Mouse (Mus musculus) heart, embryonic 10.5 days (tissue): Measurements from ENCODE around the gene Slc2a4. TPM values are rescaled to one million over a fixed set of nuclear protein-coding genes. Genes with fewer than 3 reads are reported as not detected.
"Not testable (repeated sequence)": the region's sequence is repeated elsewhere in the genome, so short reads cannot be mapped to it uniquely, and the experiment has no call there.

Experiments
- DNase-seq: peaks from one replicate; pipeline ENCODE4 v3.0.0-alpha.2; 2017; ENCODE audit warnings: low spot score
- H3K27ac ChIP-seq: fragments of 300-500 bp; sonication (generic); 2 replicates; pipeline ENCODE4 v1.5.1; 2016; ENCODE audit warnings: mild to moderate bottlenecking
- H3K27me3 ChIP-seq: fragments of 300-500 bp; sonication (generic); 2 replicates; pipeline ENCODE4 v1.6.1; 2016; ENCODE audit warnings: mild to moderate bottlenecking; ENCODE audit not compliant: poor library complexity, insufficient read depth, severe bottlenecking
- H3K36me3 ChIP-seq: fragments of 300-500 bp; sonication (generic); 2 replicates; pipeline ENCODE4 v1.6.1; 2016; ENCODE audit warnings: mild to moderate bottlenecking, moderate library complexity
- H3K4me1 ChIP-seq: fragments of 300-500 bp; sonication (generic); 2 replicates; pipeline ENCODE4 v1.6.1; 2016; ENCODE audit warnings: mild to moderate bottlenecking
- H3K4me3 ChIP-seq: fragments of 300-500 bp; sonication (generic); 2 replicates; pipeline ENCODE4 v1.5.1; 2016; ENCODE audit warnings: mild to moderate bottlenecking, moderate library complexity
- H3K9me3 ChIP-seq: fragments of 300-500 bp; sonication (generic); 2 replicates; pipeline ENCODE4 v1.6.1; 2016; ENCODE audit warnings: mild to moderate bottlenecking, moderate library complexity
- WGBS: fragments of 180-500 bp; shearing (Covaris S2); methylation state at CpG from one replicate; pipeline ENCODE4 v1.1.7; 2016; 5-methylcytosine and 5-hydroxymethylcytosine counted together
- polyA plus RNA-seq: library from polyadenylated mRNA; unstranded; fragments of >200 nt; fragmentation: Nextera tagmentation; extraction: Ambion mirVana; gene quantifications from 2 replicates; pipeline ENCODE4 v1.2.1, GENCODE M21; 2016

Gene Slc2a4
- polyA plus RNA-seq, 1 experiment from 2014 or later = 17.8 TPM

DNA sequence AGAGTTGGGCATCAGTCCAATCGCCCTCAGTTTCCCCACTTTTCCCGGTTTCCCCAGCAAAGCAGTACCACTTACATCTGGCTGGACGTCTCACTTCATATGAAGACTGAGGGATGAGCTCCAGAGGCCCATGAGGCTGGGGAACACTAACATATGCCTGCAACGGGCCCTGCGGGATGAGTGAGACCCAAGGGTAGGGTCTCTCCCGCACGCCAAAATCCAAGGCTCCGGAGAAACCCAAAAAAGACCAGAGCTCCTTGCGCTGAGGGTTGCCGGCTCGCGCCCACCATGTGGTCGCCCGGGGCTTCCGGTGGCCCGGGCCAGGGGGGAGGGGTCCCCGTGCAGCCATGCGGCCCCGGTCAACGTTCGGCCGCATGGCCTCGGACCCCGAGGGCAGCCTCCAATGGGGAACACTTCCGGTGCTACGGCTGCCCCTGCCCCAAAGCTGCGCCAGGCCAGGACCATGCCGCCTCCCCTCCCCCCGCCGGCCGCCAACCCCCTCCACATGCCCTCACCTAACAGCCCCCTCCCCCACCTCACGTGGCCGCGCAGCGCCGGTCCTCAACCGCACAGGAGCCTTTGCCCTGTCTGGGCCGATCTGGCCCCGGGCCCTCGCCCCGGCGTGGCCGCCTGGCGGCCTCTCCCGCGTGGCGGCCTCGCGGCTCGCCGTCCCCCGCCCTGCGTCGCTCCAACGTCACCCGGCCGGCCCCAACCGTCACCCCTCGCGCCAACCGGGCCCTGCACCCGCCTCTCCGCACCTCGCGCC, 27.5 kb downstream of the Slc2a4 start:
- no peaks in the 10 kb centered on the region for H3K27me3 ChIP-seq
- peak; percentile 79 for DNase-seq
- peaks cover 42% of the 10 kb centered on the region for H3K36me3 ChIP-seq
- H3K9me3 ChIP-seq = no peaks in the 10 kb centered on the region
- peak overlapping the region; percentile 97 for H3K27ac ChIP-seq
- peak overlapping the region; percentile 85 for H3K4me3 ChIP-seq
- peaks cover 36% of the 10 kb centered on the region for H3K4me1 ChIP-seq
- under 1% methylated on average over 64 of the region's 65 CpGs for WGBS

GRCm38 (mm10) chr11:69919661-69920265, 28.2 kb downstream of the Slc2a4 start:
- no peaks in the 10 kb centered on the region for H3K9me3 ChIP-seq
- no peaks in the 10 kb centered on the region for H3K27me3 ChIP-seq
- under 1% methylated on average over 17 of the region's 17 CpGs for WGBS
- H3K36me3 ChIP-seq = peaks cover 49% of the 10 kb centered on the region
- peaks cover 43% of the 10 kb centered on the region for H3K4me1 ChIP-seq
- H3K4me3 ChIP-seq = peak overlapping the region; percentile 85
- H3K27ac ChIP-seq = peak overlapping the region; percentile 97
- DNase-seq = peak; percentile 95

- peak overlapping the region; percentile 97 for H3K27ac ChIP-seq
- H3K4me1 ChIP-seq = peaks cover 50% of the 10 kb centered on the region
- peak overlapping the region; percentile 85 for H3K4me3 ChIP-seq
- peak; percentile 73 for DNase-seq
- H3K27me3 ChIP-seq = no peaks in the 10 kb centered on the region
- 82% methylated on average over 9 of the region's 9 CpGs for WGBS
- no peaks in the 10 kb centered on the region for H3K9me3 ChIP-seq
- peaks cover 50% of the 10 kb centered on the region for H3K36me3 ChIP-seq
Measured at GRCm38 (mm10) chr11:69919053-69919452, 28.9 kb downstream of the Slc2a4 start.

DNA sequence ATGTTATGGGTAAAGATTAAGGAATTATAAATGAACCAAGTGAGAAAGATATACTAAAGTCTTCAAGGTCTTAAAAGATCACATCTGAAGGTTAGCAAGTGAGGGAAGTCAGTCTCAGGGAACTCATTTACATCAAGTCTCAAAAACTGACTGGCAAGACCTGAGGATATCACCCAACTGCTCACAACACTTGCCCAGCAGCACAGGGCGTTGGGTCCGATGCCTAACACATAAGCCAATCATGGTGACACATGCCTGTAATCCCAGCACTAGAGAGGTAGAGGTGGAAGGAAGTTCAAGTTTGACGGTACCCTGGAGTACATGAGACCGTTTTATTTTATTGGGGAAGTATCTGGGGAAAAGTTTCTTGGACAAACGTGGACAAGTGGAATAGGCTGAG, 29.9 kb downstream of the Slc2a4 start:
- H3K36me3 ChIP-seq = peaks cover 54% of the 10 kb centered on the region
- no peak overlapping the region for H3K4me3 ChIP-seq
- H3K4me1 ChIP-seq = peaks cover 56% of the 10 kb centered on the region
- no peaks in the 10 kb centered on the region for H3K27me3 ChIP-seq
- 81% methylated on average over 5 of the region's 5 CpGs for WGBS
- no peak overlapping the region for H3K27ac ChIP-seq
- DNase-seq = peak; percentile 66
- H3K9me3 ChIP-seq = no peaks in the 10 kb centered on the region

- WGBS = 82% methylated on average over 8 of the region's 8 CpGs
- Histone ChIP-seq H3K4me1 (peaks cover 59% of the 10 kb centered on the region), H3K36me3 (peaks cover 60% of the 10 kb centered on the region), H3K9me3 (no peaks in the 10 kb centered on the region), H3K27me3 (no peaks in the 10 kb centered on the region), H3K4me3 (no peak overlapping the region), H3K27ac (no peak overlapping the region)
- peak; percentile 59 for DNase-seq
Measured at GRCm38 (mm10) chr11:69917379-69917948, 30.5 kb downstream of the Slc2a4 start.

DNA sequence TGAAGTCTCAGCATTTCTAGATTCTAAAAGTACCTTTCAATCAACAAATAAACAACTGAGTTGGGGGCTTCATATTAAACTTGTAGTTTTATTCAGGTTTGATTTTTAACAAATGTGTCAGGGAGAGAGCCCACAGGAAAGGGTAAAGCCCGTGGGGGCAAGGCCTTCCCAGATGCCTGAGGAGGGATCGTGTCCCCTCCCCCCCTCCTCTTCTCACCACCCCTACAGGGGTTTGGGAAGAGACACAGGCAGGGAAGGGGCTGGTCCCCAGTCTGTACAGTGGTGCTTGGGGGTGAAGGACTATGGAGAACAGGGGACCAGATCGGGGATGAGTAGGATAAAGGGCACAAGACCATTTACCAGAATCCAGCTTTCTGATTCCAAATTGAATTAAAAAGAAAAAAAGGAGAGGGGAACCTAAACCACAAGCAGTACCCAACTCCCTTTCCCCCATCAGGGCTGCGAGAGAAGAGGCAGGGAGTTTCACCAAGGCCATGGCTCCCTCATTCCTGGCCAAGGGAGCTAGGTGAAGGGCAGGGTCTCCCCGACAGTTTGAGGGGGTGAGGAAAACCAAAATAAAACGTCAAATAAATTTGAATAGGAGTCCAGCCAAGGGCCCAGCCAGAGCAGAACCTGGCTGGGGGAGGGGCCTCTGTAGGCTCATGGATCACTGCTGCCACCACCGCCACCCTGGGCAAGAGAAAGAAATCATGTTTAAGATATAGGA, 31.2 kb downstream of the Slc2a4 start:
- not testable (repeated sequence) for H3K27ac ChIP-seq, H3K9me3 ChIP-seq, DNase-seq, H3K27me3 ChIP-seq
- 56% methylated on average over 7 of the region's 7 CpGs for WGBS
- Histone ChIP-seq H3K4me1 (peaks cover 55% of the 10 kb centered on the region), H3K36me3 (peaks cover 67% of the 10 kb centered on the region), H3K4me3 (peak overlapping the region; percentile 91; the same call in 1 of the 2 replicates)

DNA sequence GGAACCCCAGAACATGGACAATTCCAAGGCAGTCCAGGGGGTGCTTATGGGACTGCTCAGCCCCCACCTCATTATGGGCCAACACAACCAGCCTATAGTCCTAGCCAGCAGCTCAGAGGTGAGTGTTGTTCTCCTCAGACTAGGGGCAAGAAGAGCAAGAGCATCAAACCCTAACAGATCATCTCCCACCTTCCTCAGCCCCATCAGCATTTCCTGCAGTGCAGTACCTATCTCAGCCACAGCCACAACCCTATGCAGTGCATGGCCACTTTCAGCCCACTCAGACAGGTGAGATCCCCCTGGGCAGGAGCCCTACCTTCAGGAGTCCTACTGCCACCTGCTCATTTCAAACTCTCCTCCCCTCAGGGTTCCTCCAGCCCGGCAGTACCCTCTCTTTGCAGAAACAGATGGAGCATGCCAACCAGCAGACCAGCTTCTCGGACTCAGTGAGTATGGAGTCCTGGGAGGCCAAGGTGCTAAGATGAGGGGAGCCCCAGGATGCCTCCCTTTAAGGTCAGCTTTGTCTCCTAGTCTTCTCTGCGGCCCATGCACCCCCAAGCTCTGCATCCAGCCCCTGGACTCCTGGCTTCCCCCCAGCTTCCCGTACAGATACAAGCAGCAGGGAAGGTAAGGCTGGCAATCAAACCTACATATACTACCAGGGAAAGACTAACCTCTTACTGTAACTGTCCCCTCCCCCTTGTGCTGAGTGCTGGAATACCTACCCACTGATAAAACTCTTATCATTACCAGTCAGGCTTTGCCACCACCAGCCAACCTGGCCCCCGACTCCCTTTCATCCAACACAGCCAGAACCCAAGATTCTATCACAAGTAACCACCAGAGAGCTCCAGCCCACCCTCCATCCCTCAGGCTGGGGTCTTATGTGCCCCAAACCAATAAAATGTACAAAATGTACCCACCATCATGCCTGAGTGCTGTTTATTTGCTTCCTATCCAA, 32.0 kb downstream of the Slc2a4 start:
- peak; percentile 76 for DNase-seq
- Histone ChIP-seq H3K27ac (peak overlapping the region; percentile 31), H3K4me1 (peaks cover 55% of the 10 kb centered on the region), H3K27me3 (no peaks in the 10 kb centered on the region), H3K4me3 (peak overlapping the region; percentile 91), H3K36me3 (peaks cover 75% of the 10 kb centered on the region), H3K9me3 (no peaks in the 10 kb centered on the region)
- 62% methylated on average over 5 of the region's 5 CpGs for WGBS

DNA sequence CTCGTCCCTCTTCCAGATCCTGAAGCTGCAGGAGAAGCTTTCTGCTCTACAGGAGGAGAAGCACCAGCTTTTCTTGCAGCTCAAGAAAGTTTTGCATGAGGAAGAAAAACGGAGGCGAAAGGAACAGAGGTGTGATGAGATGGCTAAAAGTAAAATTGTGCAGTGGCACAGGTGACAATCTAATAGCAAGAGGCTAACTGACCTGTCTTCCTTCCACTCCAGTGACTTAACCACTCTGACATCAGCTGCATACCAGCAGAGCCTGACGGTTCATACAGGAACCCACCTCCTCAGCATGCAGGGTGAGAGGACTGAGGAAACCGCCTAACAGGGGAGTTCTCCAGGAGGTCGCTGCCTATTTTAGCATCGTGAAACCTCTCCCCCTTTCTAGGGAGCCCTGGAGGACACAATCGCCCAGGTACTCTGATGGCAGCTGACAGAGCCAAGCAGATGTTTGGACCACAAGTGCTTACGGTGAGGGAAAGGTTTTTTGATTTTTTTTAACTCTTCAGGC, 33.0 kb downstream of the Slc2a4 start:
- Histone ChIP-seq H3K27ac (peak overlapping the region; percentile 97), H3K4me3 (peak overlapping the region; percentile 91), H3K9me3 (no peaks in the 10 kb centered on the region), H3K27me3 (no peaks in the 10 kb centered on the region), H3K36me3 (peaks cover 85% of the 10 kb centered on the region), H3K4me1 (peaks cover 55% of the 10 kb centered on the region)
- 37% methylated on average over 9 of the region's 9 CpGs for WGBS
- DNase-seq = peak; percentile 74

DNA sequence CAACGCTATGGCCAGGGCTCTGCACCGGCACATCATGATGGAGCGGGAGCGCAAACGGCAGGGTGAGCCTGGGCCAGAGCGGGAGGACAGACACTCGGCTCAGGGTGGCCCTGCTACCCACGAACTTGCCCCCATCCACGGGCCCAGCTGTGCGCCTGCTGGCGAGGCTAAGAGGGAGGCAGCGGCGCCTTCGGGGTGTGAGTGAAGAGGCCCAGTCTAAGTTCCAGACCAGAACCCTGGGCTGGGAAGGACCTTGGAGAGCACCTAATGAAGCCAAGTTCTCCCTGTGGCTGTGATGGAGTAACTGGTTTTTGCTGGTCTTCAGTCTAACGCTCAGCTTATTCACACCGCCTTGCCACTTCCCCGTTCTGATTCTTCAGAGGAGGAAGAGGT, 33.6 kb downstream of the Slc2a4 start:
- Histone ChIP-seq H3K36me3 (peaks cover 88% of the 10 kb centered on the region), H3K27me3 (no peaks in the 10 kb centered on the region), H3K4me3 (peak overlapping the region; percentile 91), H3K4me1 (peaks cover 51% of the 10 kb centered on the region), H3K27ac (peak overlapping the region; percentile 97), H3K9me3 (no peaks in the 10 kb centered on the region)
- peak; percentile 81 for DNase-seq
- 2% methylated on average over 17 of the region's 17 CpGs for WGBS

DNA sequence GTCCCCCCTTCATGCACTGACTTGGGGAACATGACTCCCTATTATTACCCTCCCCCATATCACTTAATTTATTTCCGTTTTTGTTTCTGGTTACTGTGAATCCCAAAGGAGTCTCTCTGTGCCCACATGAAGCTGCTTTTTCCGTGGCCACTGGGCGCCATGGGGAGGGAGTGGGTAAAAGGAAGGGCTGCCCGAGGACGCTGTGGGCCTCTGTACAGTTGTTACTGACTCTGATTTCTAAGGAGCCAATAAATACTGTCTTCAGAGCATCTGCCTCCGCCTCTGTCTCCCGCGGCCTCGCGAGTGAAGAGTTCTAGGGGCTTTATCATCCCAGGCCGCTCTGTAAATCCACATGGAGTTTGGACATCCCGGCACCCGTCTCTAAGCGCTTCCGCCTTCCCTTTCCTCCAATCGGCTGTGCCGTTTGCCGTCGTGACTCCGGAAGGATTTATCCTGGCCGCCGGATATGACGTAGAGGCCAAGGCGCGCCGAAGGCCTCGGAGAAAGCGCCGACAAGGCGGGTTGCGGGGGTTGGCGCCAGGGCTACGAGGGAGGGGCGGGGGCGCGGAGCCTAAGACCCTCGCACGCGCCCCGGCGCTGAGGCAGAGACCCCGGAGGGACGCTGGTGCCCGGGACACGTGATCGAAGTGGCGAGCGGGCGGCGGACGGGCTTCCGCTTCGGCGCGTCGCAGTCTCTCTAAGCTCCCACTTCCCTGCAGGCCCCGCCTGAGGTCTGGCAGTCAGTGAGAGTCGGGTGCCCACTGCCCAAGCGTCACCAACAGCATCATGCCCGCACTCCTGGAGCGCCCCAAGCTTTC, 34.2 kb downstream of the Slc2a4 start, which contains the start of gene Gps2:
TSS of gene Gps2 (plus strand) at position 335 of the 818 bp plus-strand sequence.
- Histone ChIP-seq H3K4me3 (peak within 1 kb of the TSS; percentile 91), H3K4me1 (peaks cover 45% of the 10 kb centered on the region), H3K36me3 (peaks cover 88% of the 10 kb centered on the region), H3K27me3 (no peaks in the 10 kb centered on the region), H3K27ac (peak within 1 kb of the TSS; percentile 97), H3K9me3 (no peaks in the 10 kb centered on the region)
- WGBS = 1% methylated on average over 61 of the region's 61 CpGs
- peak; percentile 96 for DNase-seq
